Mouse (Mus musculus): Measurements from ENCODE around the gene Prdx3. TPM values are rescaled to one million over a fixed set of nuclear protein-coding genes. Genes with fewer than 3 reads are reported as not detected.
"Not testable (repeated sequence)": the region's sequence is repeated elsewhere in the genome, so short reads cannot be mapped to it uniquely, and the experiment has no call there.

Gene Prdx3
- polyA plus RNA-seq, 1 experiment from 2014 or later, result 159 TPM

- whole genome bisulfite sequencing, result 8% methylated on average over 4 of the region's 5 CpGs
- no peaks in the 10 kb centered on the region for H3K36me3 ChIP-seq
- no peaks in the 10 kb centered on the region for H3K27me3 ChIP-seq (replicated peaks)
- peak overlapping the region; percentile 91 for H3K4me3 ChIP-seq
- H3K4me1 ChIP-seq, result peaks cover 53% of the 10 kb centered on the region
- no peak for ATAC-seq (ENCODE audit: extremely low read depth, insufficient number of reproducible peaks, low FRiP score, low TSS enrichment)
- no peaks in the 10 kb centered on the region for H3K9me3 ChIP-seq
- H3K4me2 ChIP-seq, result peak overlapping the region; percentile 88
- H3K27ac ChIP-seq (replicated peaks), result peak overlapping the region; percentile 42; the same call in 1 of the 2 replicates
- peak overlapping the region; percentile 92 for H3K9ac ChIP-seq
These were observed 16.7 kb upstream of the Prdx3 start for GRCm38 (mm10) chr19:60891123-60891470.

DNA sequence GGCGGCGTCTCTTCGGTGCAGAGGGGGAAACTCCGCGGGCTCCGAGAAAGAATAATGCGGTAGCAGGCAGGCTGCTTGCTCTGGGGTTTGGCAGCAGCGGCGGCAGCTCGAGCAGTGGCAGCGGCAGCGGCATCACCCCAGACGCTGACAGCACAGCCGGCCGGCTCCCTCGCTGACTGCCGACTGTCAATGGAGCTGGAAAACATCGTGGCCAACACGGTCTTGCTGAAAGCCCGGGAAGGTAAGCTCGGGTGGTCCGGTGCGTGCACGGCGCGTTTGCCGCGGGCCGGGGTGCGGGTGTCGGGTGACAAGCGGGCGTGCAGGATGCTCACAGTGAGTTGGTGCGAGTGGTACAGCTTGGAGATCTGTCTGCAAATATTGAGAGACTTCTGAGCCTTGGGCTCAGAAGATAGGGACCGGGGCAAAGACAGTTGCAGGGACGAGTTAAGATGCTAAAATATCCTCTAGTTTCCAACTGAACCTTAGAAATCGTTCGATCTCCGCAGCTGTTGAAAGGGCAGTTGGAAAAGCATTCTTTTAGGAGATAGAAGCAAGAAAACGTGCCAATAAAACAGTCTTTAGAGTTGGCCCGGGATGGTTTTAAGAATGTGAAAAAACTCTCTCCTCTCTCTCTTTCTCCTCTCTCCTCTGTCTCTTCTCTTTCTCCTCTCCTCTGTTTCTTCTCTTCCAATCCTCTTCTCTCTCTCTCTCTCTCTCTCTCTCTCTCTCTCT is 16.2 kb upstream of the Prdx3 start:
- H3K4me2 ChIP-seq, result peak overlapping the region; percentile 88
- no peaks in the 10 kb centered on the region for H3K27me3 ChIP-seq (replicated peaks)
- no peaks in the 10 kb centered on the region for H3K36me3 ChIP-seq
- peak overlapping the region; percentile 97 for H3K27ac ChIP-seq (replicated peaks)
- ATAC-seq (ENCODE audit: extremely low read depth, insufficient number of reproducible peaks, low FRiP score, low TSS enrichment), result peak; percentile 17; the same call in 1 of the 2 replicates
- no peaks in the 10 kb centered on the region for H3K9me3 ChIP-seq
- H3K9ac ChIP-seq, result peak overlapping the region; percentile 92
- WGBS, result under 1% methylated on average over 40 of the region's 41 CpGs
- H3K4me3 ChIP-seq, result peak overlapping the region; percentile 91
- H3K4me1 ChIP-seq, result peaks cover 48% of the 10 kb centered on the region

DNA sequence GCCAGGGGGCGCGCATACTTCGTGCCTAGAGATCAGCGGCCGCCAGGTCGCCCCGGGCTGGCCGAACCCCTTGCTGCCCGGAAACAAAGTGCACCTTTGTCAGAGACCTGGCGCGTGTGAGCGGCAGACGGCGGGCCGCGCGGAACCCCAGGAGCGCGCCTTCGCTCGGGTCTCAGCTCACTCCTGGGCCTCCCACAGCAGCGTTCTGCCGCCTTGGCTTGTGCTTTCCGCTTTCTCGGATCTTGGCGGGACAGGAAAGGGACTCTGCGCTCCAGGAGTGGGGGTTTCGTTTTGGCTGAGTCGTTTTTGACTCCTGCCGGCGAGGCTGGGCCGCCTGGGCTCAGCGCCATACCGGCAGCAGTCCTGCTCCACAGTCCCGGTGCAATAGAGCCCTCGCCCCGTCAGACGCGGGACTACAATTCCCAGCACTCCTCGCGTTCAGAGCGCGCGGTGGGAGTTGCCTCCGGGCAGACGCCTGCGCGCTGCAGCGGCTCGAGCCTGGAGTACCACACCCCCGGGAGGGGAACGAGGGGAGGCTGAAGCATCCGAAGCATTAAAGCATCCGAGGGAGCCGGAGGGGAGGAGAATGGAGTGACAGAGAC is 15.5 kb upstream of the Prdx3 start, which contains the start of gene Grk5:
Gene Grk5, plus strand, starts transcription at position 36 of the 602 bp plus-strand sequence.
- peak; percentile 98 for ATAC-seq (ENCODE audit: extremely low read depth, insufficient number of reproducible peaks, low FRiP score, low TSS enrichment)
- Histone ChIP-seq H3K9me3 (no peaks in the 10 kb centered on the region), H3K4me1 (peaks cover 40% of the 10 kb centered on the region), H3K36me3 (no peaks in the 10 kb centered on the region), H3K27ac (replicated peaks) (peak within 1 kb of the TSS; percentile 97), H3K27me3 (replicated peaks) (no peaks in the 10 kb centered on the region), H3K4me3 (peak within 1 kb of the TSS; percentile 91), H3K9ac (peak within 1 kb of the TSS; percentile 92), H3K4me2 (peak within 1 kb of the TSS; percentile 88)
- under 1% methylated on average over 54 of the region's 55 CpGs for WGBS

GRCm38 (mm10) chr19:60889101-60889713 is 14.9 kb upstream of the Prdx3 start:
- no peaks in the 10 kb centered on the region for H3K9me3 ChIP-seq
- no peaks in the 10 kb centered on the region for H3K36me3 ChIP-seq
- H3K9ac ChIP-seq, result peak overlapping the region; percentile 92
- no peak for ATAC-seq (ENCODE audit: extremely low read depth, insufficient number of reproducible peaks, low FRiP score, low TSS enrichment)
- peak overlapping the region; percentile 91 for H3K4me3 ChIP-seq
- peaks cover 36% of the 10 kb centered on the region for H3K4me1 ChIP-seq
- peak overlapping the region; percentile 88 for H3K4me2 ChIP-seq
- H3K27ac ChIP-seq (replicated peaks), result peak overlapping the region; percentile 97
- no peaks in the 10 kb centered on the region for H3K27me3 ChIP-seq (replicated peaks)
- 8% methylated on average over 17 of the region's 17 CpGs for WGBS

GRCm38 (mm10) chr19:60887637-60888036 is 13.3 kb upstream of the Prdx3 start:
- no peak overlapping the region for H3K27ac ChIP-seq (replicated peaks)
- ATAC-seq (ENCODE audit: extremely low read depth, insufficient number of reproducible peaks, low FRiP score, low TSS enrichment), result no peak
- no peak overlapping the region for H3K4me3 ChIP-seq
- WGBS, result 59% methylated on average over 2 of the region's 2 CpGs
- no peaks in the 10 kb centered on the region for H3K36me3 ChIP-seq
- H3K27me3 ChIP-seq (replicated peaks), result no peaks in the 10 kb centered on the region
- no peak overlapping the region for H3K9ac ChIP-seq
- H3K4me2 ChIP-seq, result no peak overlapping the region
- H3K9me3 ChIP-seq, result no peaks in the 10 kb centered on the region
- H3K4me1 ChIP-seq, result peaks cover 32% of the 10 kb centered on the region

DNA sequence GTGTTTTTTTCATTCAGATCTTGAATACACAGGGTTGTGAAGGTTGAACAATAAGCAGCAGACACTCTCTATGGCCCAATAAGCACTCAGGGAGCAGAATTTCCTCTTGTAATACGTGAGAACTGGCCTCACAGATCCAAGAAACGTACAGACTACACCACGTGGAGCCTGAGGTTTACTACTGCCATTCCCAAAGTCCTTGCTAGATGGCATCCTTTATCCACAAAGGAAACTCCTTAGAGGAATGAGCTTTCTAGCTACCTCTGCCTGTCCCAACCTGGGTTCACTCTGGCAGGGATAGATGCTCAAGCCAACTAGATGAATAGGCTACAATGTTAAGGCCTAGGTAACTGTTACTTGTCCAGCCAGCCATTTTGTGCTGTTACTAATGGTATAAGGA is 8.8 kb upstream of the Prdx3 start:
- H3K27me3 ChIP-seq (replicated peaks), result no peaks in the 10 kb centered on the region
- no peak overlapping the region for H3K4me2 ChIP-seq
- H3K27ac ChIP-seq (replicated peaks), result no peak overlapping the region
- no peaks in the 10 kb centered on the region for H3K36me3 ChIP-seq
- no peaks in the 10 kb centered on the region for H3K9me3 ChIP-seq
- whole genome bisulfite sequencing, result under 1% methylated on average over 3 of the region's 3 CpGs
- no peak overlapping the region for H3K4me3 ChIP-seq
- H3K4me1 ChIP-seq, result peaks cover 5% of the 10 kb centered on the region; the same call in 1 of the 2 replicates
- no peak for ATAC-seq (ENCODE audit: extremely low read depth, insufficient number of reproducible peaks, low FRiP score, low TSS enrichment)
- no peak overlapping the region for H3K9ac ChIP-seq

- Histone ChIP-seq H3K4me1 (peaks cover 26% of the 10 kb centered on the region), H3K9ac (peak overlapping the region; percentile 88), H3K4me3 (peak overlapping the region; percentile 82), H3K27me3 (replicated peaks) (no peaks in the 10 kb centered on the region), H3K36me3 (peaks cover 35% of the 10 kb centered on the region), H3K27ac (replicated peaks) (peak overlapping the region; percentile 91), H3K4me2 (peak overlapping the region; percentile 76), H3K9me3 (no peaks in the 10 kb centered on the region)
- no peak for ATAC-seq (ENCODE audit: extremely low read depth, insufficient number of reproducible peaks, low FRiP score, low TSS enrichment)
- 9% methylated on average over 4 of the region's 4 CpGs for WGBS
These were observed 855 bp downstream of the Prdx3 start for GRCm38 (mm10) chr19:60873501-60873900.

GRCm38 (mm10) chr19:60872272-60872671 is 2.1 kb downstream of the Prdx3 start:
- 8% methylated on average over 1 of the region's 1 CpGs for WGBS
- ATAC-seq (ENCODE audit: extremely low read depth, insufficient number of reproducible peaks, low FRiP score, low TSS enrichment), result no peak
- H3K4me1 ChIP-seq, result peaks cover 26% of the 10 kb centered on the region
- peak overlapping the region; percentile 82 for H3K4me3 ChIP-seq
- peak overlapping the region; percentile 91 for H3K27ac ChIP-seq (replicated peaks)
- H3K9ac ChIP-seq, result 0 out of 2 replicates have a peak overlapping the region, but pooled peaks have one; percentile 24
- peak overlapping the region; percentile 76 for H3K4me2 ChIP-seq
- H3K27me3 ChIP-seq (replicated peaks), result no peaks in the 10 kb centered on the region
- peaks cover 46% of the 10 kb centered on the region for H3K36me3 ChIP-seq
- H3K9me3 ChIP-seq, result no peaks in the 10 kb centered on the region

GRCm38 (mm10) chr19:60871366-60871765 is 3.0 kb downstream of the Prdx3 start:
- Histone ChIP-seq H3K4me2 (peak overlapping the region; percentile 76), H3K9me3 (no peaks in the 10 kb centered on the region), H3K36me3 (peaks cover 55% of the 10 kb centered on the region), H3K4me3 (no peak overlapping the region), H3K27ac (replicated peaks) (0 out of 2 replicates have a peak overlapping the region, but pooled peaks have one; percentile 58), H3K9ac (no peak overlapping the region), H3K27me3 (replicated peaks) (no peaks in the 10 kb centered on the region), H3K4me1 (peaks cover 26% of the 10 kb centered on the region)
- no peak for ATAC-seq (ENCODE audit: extremely low read depth, insufficient number of reproducible peaks, low FRiP score, low TSS enrichment)
- WGBS, result 86% methylated on average over 5 of the region's 5 CpGs

DNA sequence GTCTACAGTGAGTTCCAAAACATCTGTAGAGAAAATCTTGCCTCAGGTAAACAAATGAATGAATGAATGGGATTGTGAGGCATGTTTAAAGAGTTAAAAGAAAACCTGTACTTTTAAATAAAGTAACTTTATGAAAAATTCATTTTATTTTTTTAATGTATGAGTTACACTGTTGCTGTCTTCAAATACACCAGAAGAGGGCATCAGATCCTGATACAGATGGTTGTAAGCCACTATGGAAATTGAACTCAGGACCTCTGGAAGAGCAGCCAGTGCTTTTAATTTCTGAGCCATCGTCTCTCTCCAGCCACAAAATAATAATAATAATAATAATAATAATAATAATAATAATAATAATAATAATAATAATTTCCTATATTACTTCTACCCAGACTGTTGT is 3.9 kb downstream of the Prdx3 start:
- 83% methylated on average over 1 of the region's 1 CpGs for WGBS
- no peak overlapping the region for H3K4me3 ChIP-seq
- H3K9ac ChIP-seq, result no peak overlapping the region
- H3K27ac ChIP-seq (replicated peaks), result no peak overlapping the region
- peaks cover 60% of the 10 kb centered on the region for H3K36me3 ChIP-seq
- H3K4me2 ChIP-seq, result no peak overlapping the region
- peaks cover 26% of the 10 kb centered on the region for H3K4me1 ChIP-seq
- ATAC-seq (ENCODE audit: extremely low read depth, insufficient number of reproducible peaks, low FRiP score, low TSS enrichment), result no peak
- no peaks in the 10 kb centered on the region for H3K9me3 ChIP-seq
- no peaks in the 10 kb centered on the region for H3K27me3 ChIP-seq (replicated peaks)

GRCm38 (mm10) chr19:60866169-60866568 is 8.2 kb downstream of the Prdx3 start:
- not testable (repeated sequence) for H3K4me3 ChIP-seq; H3K27me3 ChIP-seq (replicated peaks); ATAC-seq (ENCODE audit: extremely low read depth, insufficient number of reproducible peaks, low FRiP score, low TSS enrichment); H3K9ac ChIP-seq; H3K27ac ChIP-seq (replicated peaks); H3K9me3 ChIP-seq; H3K4me2 ChIP-seq; H3K4me1 ChIP-seq
- 93% methylated on average over 4 of the region's 4 CpGs for WGBS
- H3K36me3 ChIP-seq, result peaks cover 74% of the 10 kb centered on the region
